Mouse (Mus musculus): ENCODE results near the gene Tnfsfm13. TPM values are rescaled to one million over a fixed set of nuclear protein-coding genes. Genes with fewer than 3 reads are reported as not detected.
"Not testable (repeated sequence)": the region's sequence is repeated elsewhere in the genome, so short reads cannot be mapped to it uniquely, and the experiment has no call there.

The Tnfsfm13 gene
- polyA plus RNA-seq, 1 experiment from 2014 or later = 1.1 TPM

- no peaks in the 10 kb centered on the region for H3K27me3 ChIP-seq (ENCODE audit: control insufficient read depth, insufficient read depth, low read length)
- H3K4me1 ChIP-seq (replicated peaks; ENCODE audit: control insufficient read depth, insufficient read depth, low read length) = no peaks in the 10 kb centered on the region
- no peaks in the 10 kb centered on the region for H3K36me3 ChIP-seq (ENCODE audit: control insufficient read depth, insufficient read depth, low read length)
- no peak overlapping the region for H3K4me2 ChIP-seq (replicated peaks; ENCODE audit: low read depth, low read length)
- ATAC-seq (ENCODE audit: low FRiP score) = no peak
- DNase-seq (ENCODE audit: low spot score) = no peak
- H3K9ac ChIP-seq (ENCODE audit: low read depth, low read length) = no peak overlapping the region
- H3K9me3 ChIP-seq (ENCODE audit: control insufficient read depth, low read length) = no peaks in the 10 kb centered on the region
- H3K4me3 ChIP-seq (ENCODE audit: low read depth, low read length) = no peak overlapping the region
- 91% methylated on average over 4 of the region's 4 CpGs for WGBS
- no peak overlapping the region for H3K27ac ChIP-seq (ENCODE audit: low read depth, low read length)
Observed at GRCm38 (mm10) chr11:69707873-69708381, 12.0 kb upstream of the Tnfsfm13 start.

- H3K9ac ChIP-seq (ENCODE audit: low read depth, low read length) = no peak overlapping the region
- H3K4me3 ChIP-seq (ENCODE audit: low read depth, low read length) = no peak overlapping the region
- no peaks in the 10 kb centered on the region for H3K9me3 ChIP-seq (ENCODE audit: control insufficient read depth, low read length)
- H3K27ac ChIP-seq (ENCODE audit: low read depth, low read length) = no peak overlapping the region
- no peaks in the 10 kb centered on the region for H3K36me3 ChIP-seq (ENCODE audit: control insufficient read depth, insufficient read depth, low read length)
- no peak overlapping the region for H3K4me2 ChIP-seq (replicated peaks; ENCODE audit: low read depth, low read length)
- no peaks in the 10 kb centered on the region for H3K27me3 ChIP-seq (ENCODE audit: control insufficient read depth, insufficient read depth, low read length)
- H3K4me1 ChIP-seq (replicated peaks; ENCODE audit: control insufficient read depth, insufficient read depth, low read length) = no peaks in the 10 kb centered on the region
- WGBS = 90% methylated on average over 4 of the region's 4 CpGs
- ATAC-seq (ENCODE audit: low FRiP score) (no peak), DNase-seq (ENCODE audit: low spot score) (no peak)
Observed at GRCm38 (mm10) chr11:69707480-69707847, 11.6 kb upstream of the Tnfsfm13 start.

GRCm38 (mm10) chr11:69706775-69707479 is 11.0 kb upstream of the Tnfsfm13 start:
- DNase-seq (ENCODE audit: low spot score) = no peak
- WGBS = 47% methylated on average over 6 of the region's 6 CpGs
- H3K27me3 ChIP-seq (ENCODE audit: control insufficient read depth, insufficient read depth, low read length) = no peaks in the 10 kb centered on the region

GRCm38 (mm10) chr11:69704613-69705010 is 8.7 kb upstream of the Tnfsfm13 start:
- Histone ChIP-seq H3K9me3 (ENCODE audit: control insufficient read depth, low read length) (no peaks in the 10 kb centered on the region), H3K9ac (ENCODE audit: low read depth, low read length) (no peak overlapping the region), H3K36me3 (ENCODE audit: control insufficient read depth, insufficient read depth, low read length) (no peaks in the 10 kb centered on the region), H3K4me1 (replicated peaks; ENCODE audit: control insufficient read depth, insufficient read depth, low read length) (no peaks in the 10 kb centered on the region), H3K4me2 (replicated peaks; ENCODE audit: low read depth, low read length) (no peak overlapping the region), H3K4me3 (ENCODE audit: low read depth, low read length) (no peak overlapping the region), H3K27me3 (ENCODE audit: control insufficient read depth, insufficient read depth, low read length) (no peaks in the 10 kb centered on the region), H3K27ac (ENCODE audit: low read depth, low read length) (no peak overlapping the region)
- 51% methylated on average over 2 of the region's 2 CpGs for WGBS
- ATAC-seq (ENCODE audit: low FRiP score) (no peak), DNase-seq (ENCODE audit: low spot score) (no peak)

More at GRCm38 (mm10) chr11:69706775-69707479, 11.0 kb upstream of the Tnfsfm13 start:
- Histone ChIP-seq H3K4me2 (replicated peaks; ENCODE audit: low read depth, low read length) (no peak overlapping the region), H3K27ac (ENCODE audit: low read depth, low read length) (no peak overlapping the region), H3K9ac (ENCODE audit: low read depth, low read length) (no peak overlapping the region), H3K4me1 (replicated peaks; ENCODE audit: control insufficient read depth, insufficient read depth, low read length) (no peaks in the 10 kb centered on the region), H3K4me3 (ENCODE audit: low read depth, low read length) (no peak overlapping the region), H3K9me3 (ENCODE audit: control insufficient read depth, low read length) (no peaks in the 10 kb centered on the region), H3K36me3 (ENCODE audit: control insufficient read depth, insufficient read depth, low read length) (no peaks in the 10 kb centered on the region)
- ATAC-seq (ENCODE audit: low FRiP score) = no peak

- Histone ChIP-seq H3K9ac (ENCODE audit: low read depth, low read length) (no peak overlapping the region), H3K36me3 (ENCODE audit: control insufficient read depth, insufficient read depth, low read length) (no peaks in the 10 kb centered on the region), H3K4me3 (ENCODE audit: low read depth, low read length) (no peak overlapping the region), H3K4me2 (replicated peaks; ENCODE audit: low read depth, low read length) (no peak overlapping the region), H3K4me1 (replicated peaks; ENCODE audit: control insufficient read depth, insufficient read depth, low read length) (no peaks in the 10 kb centered on the region), H3K9me3 (ENCODE audit: control insufficient read depth, low read length) (no peaks in the 10 kb centered on the region), H3K27ac (ENCODE audit: low read depth, low read length) (no peak overlapping the region), H3K27me3 (ENCODE audit: control insufficient read depth, insufficient read depth, low read length) (no peaks in the 10 kb centered on the region)
- DNase-seq (ENCODE audit: low spot score) (no peak), ATAC-seq (ENCODE audit: low FRiP score) (no peak)
- 65% methylated on average over 8 of the region's 8 CpGs for WGBS
Observed at GRCm38 (mm10) chr11:69703814-69704612, 8.1 kb upstream of the Tnfsfm13 start.

- not testable (repeated sequence) for H3K9ac ChIP-seq (ENCODE audit: low read depth, low read length); DNase-seq (ENCODE audit: low spot score); H3K27ac ChIP-seq (ENCODE audit: low read depth, low read length); H3K9me3 ChIP-seq (ENCODE audit: control insufficient read depth, low read length); H3K36me3 ChIP-seq (ENCODE audit: control insufficient read depth, insufficient read depth, low read length); ATAC-seq (ENCODE audit: low FRiP score); H3K4me3 ChIP-seq (ENCODE audit: low read depth, low read length); H3K27me3 ChIP-seq (ENCODE audit: control insufficient read depth, insufficient read depth, low read length); H3K4me1 ChIP-seq (replicated peaks; ENCODE audit: control insufficient read depth, insufficient read depth, low read length); H3K4me2 ChIP-seq (replicated peaks; ENCODE audit: low read depth, low read length)
- WGBS = 70% methylated on average over 2 of the region's 3 CpGs
Observed at GRCm38 (mm10) chr11:69703381-69703780, 7.5 kb upstream of the Tnfsfm13 start.

GRCm38 (mm10) chr11:69702886-69703285 is 7.0 kb upstream of the Tnfsfm13 start:
- H3K27ac ChIP-seq (ENCODE audit: low read depth, low read length); H3K36me3 ChIP-seq (ENCODE audit: control insufficient read depth, insufficient read depth, low read length); H3K4me3 ChIP-seq (ENCODE audit: low read depth, low read length); H3K27me3 ChIP-seq (ENCODE audit: control insufficient read depth, insufficient read depth, low read length); H3K4me1 ChIP-seq (replicated peaks; ENCODE audit: control insufficient read depth, insufficient read depth, low read length); ATAC-seq (ENCODE audit: low FRiP score); H3K9ac ChIP-seq (ENCODE audit: low read depth, low read length); H3K9me3 ChIP-seq (ENCODE audit: control insufficient read depth, low read length); DNase-seq (ENCODE audit: low spot score); H3K4me2 ChIP-seq (replicated peaks; ENCODE audit: low read depth, low read length): not testable (repeated sequence)
- WGBS = 94% methylated on average over 10 of the region's 10 CpGs

GRCm38 (mm10) chr11:69699595-69699994 is 3.7 kb upstream of the Tnfsfm13 start:
- H3K9ac ChIP-seq (ENCODE audit: low read depth, low read length) = no peak overlapping the region
- WGBS = 77% methylated on average over 1 of the region's 1 CpGs
- no peaks in the 10 kb centered on the region for H3K36me3 ChIP-seq (ENCODE audit: control insufficient read depth, insufficient read depth, low read length)
- H3K4me2 ChIP-seq (replicated peaks; ENCODE audit: low read depth, low read length) = no peak overlapping the region
- DNase-seq (ENCODE audit: low spot score) = no peak
- H3K4me3 ChIP-seq (ENCODE audit: low read depth, low read length) = no peak overlapping the region
- H3K27me3 ChIP-seq (ENCODE audit: control insufficient read depth, insufficient read depth, low read length) = no peaks in the 10 kb centered on the region
- no peak overlapping the region for H3K27ac ChIP-seq (ENCODE audit: low read depth, low read length)
- ATAC-seq (ENCODE audit: low FRiP score) = no peak
- H3K4me1 ChIP-seq (replicated peaks; ENCODE audit: control insufficient read depth, insufficient read depth, low read length) = peaks cover 7% of the 10 kb centered on the region
- H3K9me3 ChIP-seq (ENCODE audit: control insufficient read depth, low read length) = no peaks in the 10 kb centered on the region

Measured in hindbrain, embryonic 11.5 days (tissue).